Mouse (Mus musculus): Measurements from ENCODE around the gene Plcg2. TPM values are rescaled to one million over a fixed set of nuclear protein-coding genes. Genes with fewer than 3 reads are reported as not detected.

Gene Plcg2
- total RNA-seq, 2 experiments from 2014 or later, result 2.1 to 2.4 TPM

Small RNA genes lying within 50 kb of the gene (microRNA-seq; reads per million reads assigned to microRNA genes)
- gene Gm27361 (not detected), gene Mir7077 (not detected), gene Mir7078 (not detected)

Other genes with a start within 250 kb of the Plcg2 start
- 10 to 100 TPM; 39.1 to 40.7 TPM for gene Cmip, start 241.2 kb upstream of the Plcg2 start, total RNA-seq (2021)
- gene Sdr42e1, start 175.4 kb downstream of the Plcg2 start, total RNA-seq (2021), result under 1 TPM; 0.60 to 0.93 TPM
- gene Hsd17b2, start 203.6 kb downstream of the Plcg2 start, total RNA-seq (2021), result 1 to 10 TPM in 1 of 2 experiments, not detected in 1; 1.5 TPM

All from gastrocnemius, postnatal 4 days (tissue).